Mouse (Mus musculus) embryo, embryonic 10 days (tissue): ENCODE data around the gene Cacna2d2.

Experiments used
- DNase-seq: peaks from one replicate; pipeline ENCODE4 v3.0.0-alpha.2; 2015; ENCODE audit warnings: low spot score

The Cacna2d2 gene

GRCm38 (mm10) chr9:107399491-107399971 is at the start of gene Cacna2d2:
Gene Cacna2d2, plus strand, starts transcription at chr9:107399612.
- peak; percentile 68 for DNase-seq

- no peak for DNase-seq
Observed at GRCm38 (mm10) chr9:107354826-107355225, 44.6 kb upstream of the Cacna2d2 start.

- peak; percentile 79 for DNase-seq
Observed at GRCm38 (mm10) chr9:107355870-107356765, 43.3 kb upstream of the Cacna2d2 start.

- DNase-seq = peak; percentile 88
Observed at GRCm38 (mm10) chr9:107357651-107358050, 41.8 kb upstream of the Cacna2d2 start.

- peak; percentile 21 for DNase-seq
Observed at GRCm38 (mm10) chr9:107360989-107361388, 38.4 kb upstream of the Cacna2d2 start.

GRCm38 (mm10) chr9:107366644-107367043 is 32.8 kb upstream of the Cacna2d2 start:
- DNase-seq = peak; percentile 80

- no peak for DNase-seq
Observed at GRCm38 (mm10) chr9:107368302-107368701, 31.1 kb upstream of the Cacna2d2 start.

GRCm38 (mm10) chr9:107369270-107370105 is 29.9 kb upstream of the Cacna2d2 start:
- DNase-seq = peak; percentile 18

- DNase-seq = no peak
Observed at GRCm38 (mm10) chr9:107370106-107370463, 29.3 kb upstream of the Cacna2d2 start.

- no peak for DNase-seq
Observed at GRCm38 (mm10) chr9:107372441-107372840, 27.0 kb upstream of the Cacna2d2 start.

- peak; percentile 65 for DNase-seq
Observed at GRCm38 (mm10) chr9:107374623-107375022, 24.8 kb upstream of the Cacna2d2 start.

- DNase-seq = peak; percentile 33
Observed at GRCm38 (mm10) chr9:107375451-107375850, 24.0 kb upstream of the Cacna2d2 start.

- peak; percentile 62 for DNase-seq
Observed at GRCm38 (mm10) chr9:107377961-107378512, 21.4 kb upstream of the Cacna2d2 start.

- peak; percentile 82 for DNase-seq
Observed at GRCm38 (mm10) chr9:107381723-107382122, 17.7 kb upstream of the Cacna2d2 start.

GRCm38 (mm10) chr9:107384396-107384795 is 15.0 kb upstream of the Cacna2d2 start:
- DNase-seq = no peak

GRCm38 (mm10) chr9:107386722-107387121 is 12.7 kb upstream of the Cacna2d2 start:
- peak; percentile 35 for DNase-seq

- no peak for DNase-seq
Observed at GRCm38 (mm10) chr9:107387708-107388107, 11.7 kb upstream of the Cacna2d2 start.

GRCm38 (mm10) chr9:107388263-107388662 is 11.1 kb upstream of the Cacna2d2 start:
- no peak for DNase-seq

- no peak for DNase-seq
Observed at GRCm38 (mm10) chr9:107396397-107396796, 3.0 kb upstream of the Cacna2d2 start.

GRCm38 (mm10) chr9:107398968-107399367 is 444 bp upstream of the Cacna2d2 start:
- no peak for DNase-seq

GRCm38 (mm10) chr9:107400060-107400511 is 674 bp downstream of the Cacna2d2 start:
- peak; percentile 29 for DNase-seq

- DNase-seq = no peak
Observed at GRCm38 (mm10) chr9:107400666-107401285, 1.4 kb downstream of the Cacna2d2 start.
